Mouse (Mus musculus) embryonic fibroblast, embryonic 13.5 days (primary cell): Measurements from ENCODE around the gene Rbm20. TPM values are rescaled to one million over a fixed set of nuclear protein-coding genes. Genes with fewer than 3 reads are reported as not detected.

ENCODE experiments used
- H3K27ac ChIP-seq: 2 replicates; pipeline ENCODE4 v1.5.1; 2012; ENCODE audit warnings: low read length, control low read depth, inconsistent platforms; ENCODE audit not compliant: insufficient read depth
- H3K4me1 ChIP-seq: 2 replicates; pipeline ENCODE4 v1.6.1; 2011; ENCODE audit warnings: low read length; ENCODE audit not compliant: control insufficient read depth, insufficient read depth
- H3K4me3 ChIP-seq: 2 replicates; pipeline ENCODE4 v1.5.1; 2011; ENCODE audit warnings: mild to moderate bottlenecking, control low read depth, low read length; ENCODE audit not compliant: insufficient read depth
- CTCF ChIP-seq: IDR thresholded peaks from 2 replicates; pipeline ENCODE4 v1.5.1; 2011; ENCODE audit warnings: mild to moderate bottlenecking, control low read depth, low read length, moderate library complexity, borderline replicate concordance; ENCODE audit not compliant: insufficient read depth
- POLR2A ChIP-seq: IDR thresholded peaks from 2 replicates; pipeline ENCODE4 v1.6.1; 2011; ENCODE audit warnings: low read depth, mild to moderate bottlenecking, control low read depth, low read length, moderate library complexity
- polyA plus RNA-seq: library from polyadenylated mRNA; stranded (reverse); fragments of >200 nt; gene quantifications from 2 replicates; pipeline ENCODE4 v1.2.4, GENCODE M21; 2011; ENCODE audit warnings: low read depth; ENCODE audit not compliant: missing spikeins, insufficient read length

Gene Rbm20
- polyA plus RNA-seq, 1 experiment: 2.4 TPM

DNA sequence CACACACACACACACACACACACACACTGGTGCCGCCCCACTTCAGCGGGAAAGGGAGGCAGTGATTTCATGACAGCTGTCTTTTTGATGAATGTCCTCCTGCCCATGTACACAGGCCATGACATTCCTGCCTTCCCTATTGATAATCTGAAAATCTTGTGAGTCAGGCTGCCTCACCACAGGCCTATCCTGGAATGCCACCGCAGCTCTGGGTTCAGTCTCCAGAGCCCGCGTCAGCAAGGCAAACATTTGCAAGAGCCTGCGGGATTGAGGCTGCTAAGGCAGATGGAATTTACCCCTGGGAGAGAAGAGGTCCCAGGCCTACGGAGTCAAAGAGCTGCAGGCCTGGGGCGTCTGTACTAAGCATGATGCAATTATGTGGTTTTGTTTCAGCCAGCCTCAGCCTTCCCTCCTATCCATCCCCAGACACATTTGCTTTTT lies 54.7 kb downstream of the Rbm20 start:
- peak overlapping the region; percentile 98 for H3K27ac ChIP-seq
- H3K4me1 ChIP-seq: peaks cover 17% of the 10 kb centered on the region
- TF ChIP-seq POLR2A (no peak; the same call in 1 of the 2 replicates), CTCF (no peak)
- H3K4me3 ChIP-seq: no peak overlapping the region

GRCm38 (mm10) chr19:53734845-53735244 lies 57.7 kb downstream of the Rbm20 start:
- no peak for TF ChIP-seq POLR2A
- TF ChIP-seq CTCF: 0 out of 2 replicates have a peak, but pooled peaks have one; percentile 11
- no peak overlapping the region for H3K27ac ChIP-seq
- H3K4me3 ChIP-seq: no peak overlapping the region
- H3K4me1 ChIP-seq: peaks cover 11% of the 10 kb centered on the region

DNA sequence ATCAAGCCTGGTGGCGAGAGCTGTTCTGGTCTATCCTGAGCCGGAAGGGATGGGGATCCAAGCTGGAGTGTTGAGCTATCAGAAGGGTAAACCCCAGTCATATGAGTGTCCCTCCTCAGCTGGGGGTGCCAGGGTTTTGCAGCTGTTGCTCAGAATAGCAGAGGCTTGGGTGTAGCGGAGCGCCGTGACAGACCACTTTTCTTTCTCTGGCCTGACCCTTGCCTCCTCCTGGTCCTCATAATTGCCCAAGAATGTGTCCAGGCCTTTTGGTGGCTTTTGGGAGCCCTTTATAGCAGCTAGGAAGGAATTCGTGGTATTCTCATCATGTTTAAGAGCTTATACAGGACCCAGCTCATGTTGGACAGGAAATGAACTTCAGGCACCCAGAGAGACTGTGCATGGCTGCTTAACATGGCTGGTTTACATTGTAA lies 61.6 kb downstream of the Rbm20 start:
- peak overlapping the region; percentile 55 for H3K27ac ChIP-seq
- TF ChIP-seq CTCF (no peak), POLR2A (no peak)

DNA sequence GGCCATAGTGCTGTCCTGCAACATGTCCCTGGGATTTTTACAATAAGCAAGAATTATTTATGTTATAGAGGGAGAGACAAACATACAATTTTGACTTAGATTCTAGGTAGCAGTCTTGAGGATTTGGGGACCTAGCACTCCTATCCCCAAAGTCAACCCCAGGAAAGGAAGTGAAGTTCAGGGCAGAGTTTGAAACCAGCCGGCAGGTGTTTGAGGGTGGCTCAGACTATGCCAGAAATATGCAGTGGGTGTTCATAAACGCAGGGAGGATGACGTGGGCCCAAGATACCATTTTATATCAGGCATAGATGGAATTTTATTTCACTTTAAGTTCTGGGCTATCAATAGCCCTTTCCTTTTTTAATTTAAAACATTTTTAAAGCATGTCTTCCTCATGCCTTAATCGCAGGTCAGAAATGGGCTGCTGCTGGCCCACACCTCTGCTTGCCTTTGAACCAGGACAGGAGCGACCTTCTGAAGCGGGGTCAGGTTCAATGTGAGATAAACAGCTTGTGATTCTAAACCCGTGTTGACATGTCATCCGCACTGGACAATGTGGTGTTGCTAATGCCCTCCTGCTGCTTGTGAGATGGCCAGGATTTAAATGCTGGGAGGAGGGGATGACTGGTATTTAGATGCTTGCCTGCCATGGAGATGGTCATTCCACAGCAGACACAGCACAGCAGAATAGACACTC lies 62.6 kb downstream of the Rbm20 start:
- Histone ChIP-seq H3K4me1 (no peaks in the 10 kb centered on the region; the same call in 1 of the 2 replicates), H3K27ac (peak overlapping the region; percentile 52; the same call in 1 of the 2 replicates)
- no peak for TF ChIP-seq POLR2A
- no peak for TF ChIP-seq CTCF

More for the DNA sequence above, 61.6 kb downstream of the Rbm20 start:
- Histone ChIP-seq H3K4me1 (no peaks in the 10 kb centered on the region; the same call in 1 of the 2 replicates), H3K4me3 (no peak overlapping the region)

DNA sequence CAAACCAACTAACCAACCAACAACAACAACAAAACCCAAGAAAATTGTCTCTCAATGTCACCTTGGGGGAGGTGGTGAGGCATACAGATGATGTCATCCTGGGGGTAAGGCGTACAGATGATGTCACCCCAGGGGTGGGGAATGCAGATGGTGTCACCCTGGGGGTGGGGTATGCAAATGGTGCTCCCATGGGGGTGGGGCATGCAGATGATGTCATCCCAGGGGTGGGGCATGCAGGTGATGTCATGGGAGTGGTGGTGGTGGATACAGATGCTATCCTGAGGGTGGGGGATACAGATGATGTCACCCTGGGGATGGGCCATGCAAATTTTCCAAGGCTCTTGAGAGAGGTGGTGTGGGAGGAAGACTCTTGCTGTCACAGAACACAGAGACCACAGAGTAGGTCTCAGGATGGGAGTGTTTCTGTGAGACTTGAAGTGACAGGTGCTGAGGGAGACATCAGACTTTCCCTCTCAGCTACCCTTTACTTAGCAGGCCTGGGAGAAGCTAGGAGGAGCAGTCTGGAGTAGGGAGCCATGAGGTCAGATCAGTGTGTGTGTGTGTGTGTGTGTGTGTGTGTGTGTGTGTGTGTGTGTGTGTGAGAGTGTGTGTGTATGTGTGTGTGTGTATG lies 63.8 kb downstream of the Rbm20 start:
- H3K4me3 ChIP-seq: no peak overlapping the region

More for the DNA sequence above, 62.6 kb downstream of the Rbm20 start:
- no peak overlapping the region for H3K4me3 ChIP-seq

DNA sequence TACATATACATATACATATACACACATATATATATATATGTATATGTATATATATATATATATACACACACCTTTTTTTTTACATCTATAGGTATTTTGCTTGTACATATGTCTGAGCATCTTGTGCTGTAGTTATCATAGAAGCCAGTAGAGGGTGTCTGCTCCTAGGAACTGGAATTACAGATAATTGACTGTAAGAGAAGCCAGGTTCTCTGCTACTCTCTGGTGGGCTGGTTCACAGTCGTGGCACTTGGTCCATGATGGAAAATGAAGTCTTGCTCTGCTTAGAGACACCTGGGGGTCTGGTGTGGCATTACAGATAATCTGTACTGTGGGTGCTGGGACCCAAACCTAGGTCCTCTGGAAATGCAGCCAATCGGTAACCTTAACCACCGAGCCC lies 64.8 kb downstream of the Rbm20 start:
- TF ChIP-seq POLR2A (no peak), CTCF (no peak)
- no peaks in the 10 kb centered on the region; the same call in 1 of the 2 replicates for H3K4me1 ChIP-seq
- no peak overlapping the region for H3K4me3 ChIP-seq
- no peak overlapping the region for H3K27ac ChIP-seq

More for the DNA sequence above, 63.8 kb downstream of the Rbm20 start:
- no peaks in the 10 kb centered on the region; the same call in 1 of the 2 replicates for H3K4me1 ChIP-seq
- no peak overlapping the region for H3K27ac ChIP-seq
- TF ChIP-seq CTCF (no peak), POLR2A (no peak)

DNA sequence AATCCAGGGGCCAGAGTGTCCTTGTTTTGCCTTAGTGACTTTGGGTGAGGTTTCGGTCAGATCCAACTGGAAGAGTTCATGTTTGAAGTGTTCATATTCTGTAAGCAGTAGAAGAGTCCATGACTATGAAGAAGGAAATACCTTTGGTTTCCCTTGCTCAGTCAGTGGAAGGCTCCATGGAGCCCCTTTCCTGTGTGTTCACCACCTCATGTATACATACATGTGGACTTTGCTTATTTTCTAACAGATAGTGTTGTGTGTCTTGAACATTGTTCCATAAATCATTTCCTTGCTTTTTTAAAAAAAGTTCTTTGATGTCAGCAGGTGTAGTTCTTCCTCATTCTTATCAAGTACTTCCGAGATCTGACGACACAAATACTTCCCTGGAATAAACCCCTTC lies 68.2 kb downstream of the Rbm20 start:
- Histone ChIP-seq H3K4me1 (no peaks in the 10 kb centered on the region), H3K27ac (no peak overlapping the region), H3K4me3 (no peak overlapping the region)
- no peak for TF ChIP-seq CTCF
- no peak for TF ChIP-seq POLR2A

DNA sequence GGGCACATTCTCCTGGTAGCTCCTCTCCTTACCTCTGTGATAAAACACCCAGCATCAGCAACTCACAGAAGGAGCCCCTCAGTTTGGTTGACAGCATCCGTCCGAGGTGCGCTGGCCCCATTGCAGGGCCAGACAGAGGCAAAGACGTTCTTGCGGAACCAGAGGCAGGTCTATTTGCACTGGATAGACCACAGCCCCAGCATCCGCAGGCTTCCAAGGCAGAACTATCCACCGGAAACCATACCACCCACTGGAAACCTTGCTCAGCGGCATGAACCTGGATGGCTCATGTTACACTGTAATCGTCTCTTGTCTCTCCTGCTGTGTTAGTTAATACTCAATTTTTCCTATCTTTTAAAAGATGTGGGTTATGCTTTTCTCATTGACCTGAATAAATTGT lies 69.0 kb downstream of the Rbm20 start:
- Histone ChIP-seq H3K4me3 (no peak overlapping the region), H3K4me1 (no peaks in the 10 kb centered on the region), H3K27ac (no peak overlapping the region)
- TF ChIP-seq CTCF (no peak), POLR2A (no peak)

- no peaks in the 10 kb centered on the region for H3K4me1 ChIP-seq
- TF ChIP-seq CTCF (no peak), POLR2A (no peak)
- no peak overlapping the region for H3K27ac ChIP-seq
- H3K4me3 ChIP-seq: no peak overlapping the region
Observed at GRCm38 (mm10) chr19:53748236-53748775, 71.2 kb downstream of the Rbm20 start.

- TF ChIP-seq POLR2A (no peak), CTCF (no peak)
- no peak overlapping the region for H3K4me3 ChIP-seq
- no peaks in the 10 kb centered on the region for H3K4me1 ChIP-seq
- no peak overlapping the region for H3K27ac ChIP-seq
Observed at GRCm38 (mm10) chr19:53749326-53749725, 72.2 kb downstream of the Rbm20 start.
